In genomic region chr13:101764111-101764510, GRCm38 (mm10) we compare ENCODE assay signal across 11 mouse cellular contexts. TPM values are rescaled to one million over a fixed set of nuclear protein-coding genes. Genes with fewer than 3 reads are reported as not detected.
DNase-seq lines count a peak whose midpoint lies in the region; ATAC-seq and TF ChIP-seq lines count a peak whose summit lies in the region.
"Had no signal": no experiment of that assay in that cellular context is flagged by ENCODE, and none has a peak within 500 bp of the region (broad histone marks: within the 10 kb centered on the region; RNA-seq: fewer than 3 reads in every experiment).

No protein-coding gene starts in this region.

- no peak for TF ChIP-seq POLR2A in olfactory bulb, adult 2 months (IDR thresholded peaks at IDR 0.05; ENCODE audit: insufficient read depth, low read depth, low read length)

- no peak overlapping the region for H3K9ac ChIP-seq in lung, embryonic 14.5 days

- H3K36me3 ChIP-seq in lung, embryonic 14.5 days (ENCODE audit: insufficient read depth), result no peaks in the 10 kb centered on the region

- H3K27ac ChIP-seq in lung, embryonic 14.5 days (ENCODE audit: low read depth), result no peak overlapping the region
- H3K27ac ChIP-seq in olfactory bulb, adult 2 months (ENCODE audit: insufficient read depth, low read depth, low read length), result no peak overlapping the region

- H3K27me3 ChIP-seq in lung, embryonic 14.5 days (ENCODE audit: insufficient read depth, low read length), result no peaks in the 10 kb centered on the region

- H3K4me3 ChIP-seq in lung, embryonic 14.5 days (ENCODE audit: low read depth, low read length), result no peak overlapping the region
- H3K4me3 ChIP-seq in olfactory bulb, adult 2 months (ENCODE audit: insufficient read depth, low read depth, low read length), result peak overlapping the region; percentile 22

- WGBS in lung, embryonic 14.5 days, result 65% methylated on average over 5 of the region's 5 CpGs
- 61% methylated on average over 5 of the region's 5 CpGs for WGBS in olfactory bulb, adult 2 months

- ATAC-seq in lung, embryonic 14.5 days (ENCODE audit: insufficient read depth), result no peak
- no peak for ATAC-seq in inflammation-experienced regulatory T-cells, adult 6 months

- peaks cover 38% of the 10 kb centered on the region for H3K4me1 ChIP-seq in lung, embryonic 14.5 days (ENCODE audit: insufficient read depth)
- peaks cover 24% of the 10 kb centered on the region for H3K4me1 ChIP-seq in olfactory bulb, adult 2 months (ENCODE audit: control insufficient read depth, insufficient read depth, low read length)

- TF ChIP-seq CTCF in lung, embryonic 14.5 days (IDR thresholded peaks at IDR 0.05; ENCODE audit: low read depth), result no peak
- TF ChIP-seq CTCF in olfactory bulb, adult 2 months (IDR thresholded peaks at IDR 0.05; ENCODE audit: insufficient read depth, low read depth, low read length), result no peak

- no peaks in the 10 kb centered on the region for H3K9me3 ChIP-seq in lung, embryonic 14.5 days (ENCODE audit: low read depth, low read length)

- DNase-seq in adrenal gland, postnatal 14 days, result peak; percentile 23
- DNase-seq in adrenal gland, adult 2 months, result no peak
- no peak for DNase-seq in lung, embryonic 14.5 days
- no peak for DNase-seq in lung, postnatal 36 days
- DNase-seq in kidney, postnatal 14 days, result peak; percentile 84
- DNase-seq in left cerebral cortex, adult 9 months (ENCODE audit: low spot score in 2 of 2), result no peak
- DNase-seq: cerebellum, adult 8-10 months; layer of hippocampus, postnatal 36 days; thymus, adult 2 months had no signal

- peak overlapping the region; percentile 12; the same call in 1 of the 2 replicates for H3K4me2 ChIP-seq in lung, embryonic 14.5 days

RNA-seq across cellular contexts. Expression of gene Pik3r1, which starts 3.9 kb away (rescaled TPM):
- 109 and 110 TPM in 2 replicates for total RNA-seq in adrenal gland, postnatal 14 days (2021)
- total RNA-seq in adrenal gland, adult 2 months (2021), result 100 to 1,000 TPM in 1 of 2 experiments, 10 to 100 TPM in 1; 71.0 to 125 TPM
- polyA plus RNA-seq in adrenal gland, adult 2 months (2012; rRNA removed), result 12.0 and 13.4 TPM in 2 replicates
- 33.4 and 36.5 TPM in 2 replicates for polyA plus RNA-seq in lung, embryonic 14.5 days (2014; fragmentation: Nextera tagmentation; extraction: Ambion mirVana)
- polyA plus RNA-seq in olfactory bulb, adult 2 months (2012; ENCODE audit: insufficient read depth, insufficient read length, low replicate concordance, missing spikeins), result 139 TPM in 1 of 2 replicates, not detected in the other
- 10 to 100 TPM; 78.0 to 94.8 (median 90.1) TPM for polyA plus RNA-seq in inflammation-experienced regulatory T-cells, adult 6 months (2017; shearing (Covaris generic))

Comparison
In these comparisons a context has a peak if more than half of its experiments do, and no peak if none do; other contexts are left out.
1. DNase-seq: peak in adrenal gland, postnatal 14 days (single experiment) and kidney, postnatal 14 days (single experiment); none in adrenal gland, adult 2 months (single experiment), lung, embryonic 14.5 days (single experiment), lung, postnatal 36 days (single experiment) and left cerebral cortex, adult 9 months (0 of 2).